Mouse (Mus musculus) heart, postnatal 0 days (tissue): ENCODE data around the gene Pou2f3.

Experiments
- CTCF ChIP-seq: IDR thresholded peaks from 2 replicates; pipeline ENCODE4 v1.5.1; 2016; ENCODE audit warnings: antibody characterized with exemption, control low read depth, low read depth
- EP300 ChIP-seq: IDR thresholded peaks from 2 replicates; pipeline ENCODE4 v1.6.1; 2016; ENCODE audit warnings: antibody characterized with exemption, low read depth

DNA sequence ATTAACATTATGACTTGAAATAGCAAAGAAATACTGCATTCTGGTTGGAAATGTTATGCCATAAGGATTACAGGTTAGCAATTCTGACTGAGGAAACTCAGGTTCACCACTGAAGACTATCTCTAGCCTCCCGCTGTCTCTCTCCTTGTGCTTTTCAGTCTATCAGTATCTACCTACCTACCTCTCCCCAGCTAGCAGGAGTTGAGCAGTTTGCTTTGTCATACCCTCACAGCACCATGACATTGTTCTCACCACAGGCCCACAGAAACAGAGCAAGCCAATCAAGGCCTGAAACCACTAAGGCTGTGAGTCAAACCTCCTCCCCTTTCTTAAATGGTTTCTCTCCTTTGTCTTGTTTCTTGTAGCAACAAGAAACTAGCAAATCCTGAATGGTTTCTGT is 135.6 kb downstream of the Pou2f3 start:
- no peak for TF ChIP-seq CTCF
- no peak for TF ChIP-seq EP300
